Mouse (Mus musculus) Patski (cell line): ENCODE measurements around the gene Mup10. TPM values are rescaled to one million over a fixed set of nuclear protein-coding genes. Genes with fewer than 3 reads are reported as not detected.
"Not testable (repeated sequence)": the region's sequence is repeated elsewhere in the genome, so short reads cannot be mapped to it uniquely, and the experiment has no call there.

Experiments used
- ATAC-seq: fragments of 100-300 bp; one replicate; pipeline ENCODE4 v1.8.0; 2021
- CTCF ChIA-PET: fragments of 350-600 bp; sonication (Branson Sonifier 250); formaldehyde crosslinking; loops from one replicate; lab custom pipeline; 2022; ENCODE audit warnings: inconsistent platforms; lab: Charles Lee
- POLR2A ChIA-PET: fragments of 350-600 bp; sonication (Branson Sonifier 250); formaldehyde crosslinking; loops from one replicate; lab custom pipeline; 2022; ENCODE audit warnings: antibody characterized with exemption, inconsistent platforms; lab: Charles Lee
- DNase-seq: peaks from one replicate; pipeline ENCODE4 v3.0.0-alpha.2; 2011; ENCODE audit warnings: low read depth, low spot score
- H3K27me3 ChIP-seq: fragments of 371-371 bp; one replicate; pipeline ENCODE4 v1.5.1; 2021
- in situ Hi-C: fragments of 300-500 bp; cut with MboI; formaldehyde crosslinking; loops from 3 replicates; pipeline ENCODE4 v1.11.1; 2018; ENCODE audit warnings: low pct_unique_long_range_greater_than_20kb, mixed read lengths
- polyA plus RNA-seq: library from polyadenylated mRNA; unstranded; gene quantifications from one replicate; pipeline ENCODE4 v1.2.3, GENCODE M21; 2021

Gene Mup10
- polyA plus RNA-seq, result not detected

- DNase-seq, CTCF ChIA-PET, in situ Hi-C loops, POLR2A ChIA-PET, H3K27me3 ChIP-seq, ATAC-seq: not testable (repeated sequence)
These were observed at the start of gene Mup10 for GRCm38 (mm10) chr4:60582099-60582498. Gene Mup10, minus strand, starts transcription at chr4:60582199.

Other genes with a start within 250 kb of the Mup10 start
- not detected for gene Mup9, start 160.2 kb downstream of the Mup10 start, polyA plus RNA-seq
- gene Mup1, start 80.2 kb downstream of the Mup10 start, polyA plus RNA-seq, result not detected
- not detected for gene Mup11, start 80.2 kb upstream of the Mup10 start, polyA plus RNA-seq
- gene Mup12, start 159.1 kb upstream of the Mup10 start, polyA plus RNA-seq, result not detected
- gene Mup22, start 239.3 kb upstream of the Mup10 start, polyA plus RNA-seq, result not detected